Mouse (Mus musculus): ENCODE measurements at regions not wholly inside any gene's neighbourhood (a gene's known extent, or its start where the extent isn't known, plus 50 kb on each side); places are given as distances from the start of the nearest gene placed in this dataset.

DNA sequence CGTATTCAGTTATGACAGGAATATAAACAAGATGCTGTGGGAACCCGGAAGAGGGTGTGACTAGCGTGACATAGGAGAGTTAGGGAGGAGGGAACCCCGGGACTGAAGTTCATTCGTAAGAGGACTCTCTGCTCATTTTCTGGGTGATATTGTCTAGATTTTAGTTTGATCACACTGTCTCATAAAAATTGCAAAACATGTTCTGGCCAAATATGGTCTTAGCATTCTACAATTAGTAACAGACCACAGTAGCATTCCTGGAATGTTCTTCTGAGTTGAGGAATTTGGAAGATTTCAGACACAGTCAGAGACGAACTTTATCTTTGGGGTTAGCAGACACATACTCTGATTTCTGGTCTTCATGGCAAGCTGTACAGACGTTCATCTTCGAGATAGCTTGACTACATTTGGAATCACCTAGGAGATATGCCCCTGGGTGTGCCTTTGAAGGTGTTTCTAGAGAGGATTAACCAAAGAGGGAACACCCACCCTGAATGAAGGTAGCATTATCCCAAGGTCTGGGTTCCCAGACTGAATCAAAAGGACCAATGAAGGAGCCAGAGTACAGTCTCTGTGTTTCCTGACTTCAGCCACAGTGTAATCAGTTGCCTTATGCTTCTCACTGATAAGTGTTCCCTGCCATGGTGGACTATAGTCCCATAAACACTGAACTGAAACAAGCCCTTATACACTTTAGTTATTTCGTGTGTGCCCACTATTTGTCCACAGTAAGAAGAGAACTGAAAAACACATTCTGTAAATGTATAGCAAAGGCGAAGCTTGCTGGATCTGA is 102.7 kb upstream of the Pgrmc2 start:
- no peak for DNase-seq (ENCODE audit: extremely low spot score in 1 of 2, low spot score in 1 of 2)

DNA sequence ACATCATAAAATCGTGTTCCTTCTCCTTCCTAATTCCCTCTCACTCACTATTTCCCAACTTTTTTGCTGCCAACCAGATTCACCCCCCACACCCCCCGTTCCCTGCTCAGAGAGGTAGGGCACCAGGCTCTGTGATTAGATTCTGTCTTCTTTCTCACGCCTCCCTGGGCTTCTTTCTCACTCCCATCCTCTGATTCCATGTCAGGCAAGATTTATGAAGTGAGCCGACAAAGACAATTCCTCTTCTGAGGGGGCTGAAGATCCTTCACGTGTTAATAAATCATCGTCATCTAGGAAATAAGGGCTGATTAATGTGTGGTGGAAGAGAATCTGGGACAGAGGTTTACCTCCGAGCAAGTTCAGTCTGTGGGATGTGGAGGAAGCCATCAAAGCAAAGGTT is 101.5 kb upstream of the Pgrmc2 start:
- DNase-seq (ENCODE audit: extremely low spot score in 1 of 2, low spot score in 1 of 2): no peak

DNA sequence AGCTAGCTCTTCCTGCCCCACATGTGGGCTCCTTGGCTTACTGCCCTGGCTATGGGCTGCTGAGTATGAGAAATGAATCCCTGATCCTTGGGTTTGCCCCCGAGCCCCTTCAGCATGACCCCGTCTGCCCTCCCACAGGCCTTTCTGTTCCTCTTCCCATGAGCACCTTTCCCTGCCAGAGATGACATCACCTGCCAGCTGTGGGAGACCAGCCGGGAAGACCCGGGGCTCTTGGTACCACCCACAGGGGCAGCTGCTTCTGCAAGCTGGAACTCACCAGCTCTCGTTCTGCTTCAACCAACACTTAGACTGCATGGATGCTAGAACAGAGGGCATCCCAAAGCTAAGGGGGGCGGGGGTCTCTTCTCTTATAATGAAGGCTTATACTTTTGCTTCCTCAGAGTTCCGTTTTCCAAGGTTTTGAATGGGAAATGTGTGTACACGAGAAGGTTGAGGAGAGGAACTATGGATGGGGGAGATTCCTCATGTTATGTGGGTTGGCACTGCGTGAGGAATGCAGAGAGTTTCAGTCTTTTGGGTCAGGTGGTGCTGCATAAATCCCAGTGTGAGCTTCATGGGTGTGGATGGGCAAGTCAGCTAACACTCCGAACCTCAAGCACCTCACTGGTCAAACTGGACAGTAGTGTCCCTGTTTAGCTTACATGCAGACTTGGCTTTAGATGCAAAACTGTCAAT is 100.2 kb upstream of the Pgrmc2 start:
- DNase-seq (ENCODE audit: extremely low spot score in 1 of 2, low spot score in 1 of 2): no peak

DNA sequence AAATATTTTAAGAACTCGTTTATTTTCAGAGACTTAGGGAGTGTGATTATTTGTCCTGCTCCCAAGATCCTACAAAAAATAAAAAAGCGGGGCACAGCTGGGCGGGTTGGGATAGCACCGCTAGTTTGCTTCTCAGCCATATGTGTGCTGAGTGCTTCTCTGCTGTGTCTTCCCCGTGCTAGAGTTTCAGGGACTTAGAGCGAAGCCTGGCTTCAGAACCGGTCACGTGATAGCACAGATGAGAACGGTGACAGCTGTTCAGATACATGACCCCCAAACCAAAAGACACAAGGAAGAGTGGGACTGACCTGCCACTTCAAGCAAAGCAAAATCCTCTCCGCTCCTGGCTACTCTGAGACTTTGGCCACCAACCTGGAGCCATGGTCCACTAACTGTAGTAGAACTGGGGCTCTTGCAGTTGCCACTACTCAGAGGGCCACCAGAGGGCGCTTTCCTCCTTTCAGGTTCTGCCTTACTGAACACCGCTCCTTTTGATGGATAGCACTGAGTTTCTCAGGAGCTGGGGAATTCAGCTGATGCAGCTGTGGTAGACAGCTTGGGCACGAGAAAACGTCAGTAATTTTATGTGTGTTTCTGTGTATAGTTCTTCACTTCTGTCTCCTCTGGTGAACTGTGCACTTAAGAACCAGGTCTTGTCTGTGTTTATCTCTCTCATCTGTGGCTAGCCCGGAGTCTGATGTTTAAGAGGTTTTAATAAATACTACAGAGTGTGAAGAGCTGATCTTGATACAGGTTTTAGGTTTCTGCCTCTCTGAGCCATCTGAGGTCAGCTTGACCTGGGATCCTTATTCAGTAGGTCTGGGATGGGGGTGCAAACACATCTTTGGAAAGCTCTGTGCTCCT is 99.4 kb upstream of the Pgrmc2 start:
- peak; percentile 73 to 91 for DNase-seq (ENCODE audit: extremely low spot score in 1 of 2, low spot score in 1 of 2)

DNA sequence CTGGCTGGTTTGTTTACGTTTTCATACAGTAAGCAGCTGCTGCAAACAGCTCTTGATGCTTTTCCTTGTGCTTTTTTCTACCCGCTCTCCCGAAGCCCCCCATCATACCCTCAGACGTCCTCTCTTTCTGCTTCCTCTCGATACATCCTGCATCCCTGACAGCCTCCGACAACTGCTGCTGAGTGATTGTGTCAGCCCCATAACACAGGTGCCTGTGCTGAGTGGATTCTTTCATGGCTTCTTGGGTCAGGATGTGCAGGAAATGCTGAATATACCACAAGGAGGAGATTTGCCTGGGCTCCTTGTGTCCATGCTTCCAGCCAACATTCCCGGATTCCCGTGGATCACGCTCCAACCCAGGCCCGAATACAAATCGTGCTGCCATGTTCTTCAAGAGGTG is 98.6 kb upstream of the Pgrmc2 start:
- DNase-seq (ENCODE audit: extremely low spot score in 1 of 2, low spot score in 1 of 2): no peak

DNA sequence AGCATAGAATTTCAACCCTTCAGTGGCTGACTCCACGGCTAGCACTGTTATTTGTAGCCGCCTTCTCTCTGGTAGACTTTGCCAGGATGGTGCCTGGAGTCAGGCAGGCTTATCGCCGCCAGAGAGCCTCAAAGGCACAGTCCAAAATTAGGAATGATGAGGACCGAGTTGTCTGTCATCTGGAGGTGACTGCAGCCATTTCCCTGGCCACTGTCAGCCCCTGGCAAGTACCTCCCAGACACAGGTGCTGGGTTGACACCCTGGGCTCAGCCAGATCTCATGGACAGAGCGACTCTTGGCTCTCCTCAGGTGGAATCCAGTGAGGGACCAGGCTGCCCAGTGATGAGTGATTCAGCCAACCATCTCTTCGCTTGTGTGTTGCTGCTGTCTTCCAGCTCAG is 98.1 kb upstream of the Pgrmc2 start:
- no peak for DNase-seq (ENCODE audit: extremely low spot score in 1 of 2, low spot score in 1 of 2)

DNA sequence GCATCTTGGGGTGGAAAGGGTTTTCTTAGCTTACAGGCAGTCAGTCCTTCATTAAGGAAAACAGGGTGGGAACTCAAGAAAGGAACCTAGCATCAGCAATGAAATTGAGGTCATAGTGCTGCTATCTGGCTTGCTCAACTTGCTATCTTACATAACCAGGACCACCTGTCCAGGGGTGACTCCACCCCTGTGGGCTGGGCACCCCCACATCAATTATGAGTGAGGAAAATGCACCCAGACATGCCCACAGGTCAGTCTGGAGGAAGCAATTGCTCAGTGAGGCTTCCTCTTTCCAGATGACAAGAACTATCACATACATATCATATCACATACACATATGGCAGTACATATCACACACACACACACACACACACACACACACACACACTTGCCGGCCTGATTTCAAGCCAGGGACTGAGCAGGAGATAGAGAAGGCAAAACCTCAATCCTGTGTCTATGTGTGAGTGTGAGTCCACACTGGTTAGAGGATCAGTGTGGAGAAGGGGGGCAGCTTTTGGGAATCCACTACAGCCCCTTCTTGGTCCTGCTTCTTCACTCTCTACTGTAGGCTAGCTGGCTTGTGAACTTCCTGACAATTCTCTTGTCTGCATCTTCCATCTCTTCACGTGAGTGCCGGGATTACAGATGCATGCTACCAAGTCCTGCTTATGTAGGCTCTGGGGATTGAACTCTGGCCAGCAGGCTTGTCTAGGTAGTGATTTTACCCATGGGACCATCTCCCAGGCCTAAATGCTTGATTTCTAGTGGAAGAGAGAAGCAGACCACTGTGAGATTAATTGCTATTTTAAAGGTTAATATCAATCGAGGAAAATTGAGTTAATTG is 96.4 kb upstream of the Pgrmc2 start:
- DNase-seq (ENCODE audit: extremely low spot score in 1 of 2, low spot score in 1 of 2): no peak

DNA sequence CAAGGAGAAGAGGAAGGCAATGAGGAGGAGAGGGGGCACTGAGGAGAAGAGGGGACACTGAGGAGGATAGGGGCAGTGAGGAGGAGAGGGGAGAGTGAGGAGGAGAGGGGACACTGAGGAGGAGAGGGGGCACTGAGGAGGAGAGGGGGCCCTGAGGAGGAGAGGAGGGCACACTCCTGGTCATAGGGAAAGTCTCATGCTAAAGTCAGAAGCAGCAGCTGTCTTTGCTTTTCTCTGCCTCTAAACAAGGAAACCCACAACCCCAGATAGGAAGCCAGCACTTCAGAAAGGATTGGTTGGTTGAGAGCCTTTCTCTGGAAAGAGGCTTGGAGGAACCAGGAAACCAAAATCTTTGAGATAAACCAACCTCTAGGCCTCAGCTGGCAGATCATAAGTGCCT is 94.3 kb upstream of the Pgrmc2 start:
- DNase-seq (ENCODE audit: extremely low spot score in 1 of 2, low spot score in 1 of 2): no peak

DNA sequence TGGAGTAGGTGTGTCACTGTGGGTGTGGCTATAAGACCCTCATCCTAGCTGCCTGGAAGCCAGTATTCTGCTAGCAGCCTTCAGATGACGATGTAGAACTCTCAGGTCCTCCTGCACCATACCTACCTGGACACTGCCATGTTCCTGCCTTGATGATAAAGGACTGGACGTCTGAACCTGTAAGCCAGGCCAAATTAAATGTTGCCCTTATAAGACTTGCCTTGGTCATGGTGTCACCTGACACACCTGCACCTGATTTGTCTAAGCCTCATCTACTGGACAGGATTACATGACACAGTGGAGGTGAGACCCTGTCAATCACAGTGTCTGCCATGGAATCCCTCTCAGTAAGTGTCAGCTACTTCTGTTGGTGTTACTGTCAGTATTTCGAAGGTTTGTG is 92.5 kb upstream of the Pgrmc2 start:
- DNase-seq (ENCODE audit: extremely low spot score in 1 of 2, low spot score in 1 of 2): no peak

DNA sequence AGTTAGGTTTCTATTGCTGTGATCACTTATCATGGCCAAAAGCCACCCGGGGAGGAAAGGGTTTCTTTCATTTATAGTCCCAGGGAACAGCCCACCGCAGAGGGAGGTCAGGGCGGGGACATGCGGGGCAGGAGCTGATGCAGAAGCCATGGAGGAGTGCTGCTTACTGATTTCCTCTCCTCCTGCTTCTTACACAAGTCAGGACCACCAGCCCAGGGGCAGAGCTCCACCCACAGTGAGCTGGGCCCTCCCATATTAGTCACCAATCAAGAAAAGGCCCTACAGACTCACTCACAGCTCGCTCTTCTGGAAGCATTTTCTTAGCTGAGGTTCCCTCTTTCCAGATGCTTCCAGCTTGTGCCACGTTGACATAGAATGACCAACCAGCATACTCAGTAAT is 90.7 kb upstream of the Pgrmc2 start:
- DNase-seq (ENCODE audit: extremely low spot score in 1 of 2, low spot score in 1 of 2): no peak

DNA sequence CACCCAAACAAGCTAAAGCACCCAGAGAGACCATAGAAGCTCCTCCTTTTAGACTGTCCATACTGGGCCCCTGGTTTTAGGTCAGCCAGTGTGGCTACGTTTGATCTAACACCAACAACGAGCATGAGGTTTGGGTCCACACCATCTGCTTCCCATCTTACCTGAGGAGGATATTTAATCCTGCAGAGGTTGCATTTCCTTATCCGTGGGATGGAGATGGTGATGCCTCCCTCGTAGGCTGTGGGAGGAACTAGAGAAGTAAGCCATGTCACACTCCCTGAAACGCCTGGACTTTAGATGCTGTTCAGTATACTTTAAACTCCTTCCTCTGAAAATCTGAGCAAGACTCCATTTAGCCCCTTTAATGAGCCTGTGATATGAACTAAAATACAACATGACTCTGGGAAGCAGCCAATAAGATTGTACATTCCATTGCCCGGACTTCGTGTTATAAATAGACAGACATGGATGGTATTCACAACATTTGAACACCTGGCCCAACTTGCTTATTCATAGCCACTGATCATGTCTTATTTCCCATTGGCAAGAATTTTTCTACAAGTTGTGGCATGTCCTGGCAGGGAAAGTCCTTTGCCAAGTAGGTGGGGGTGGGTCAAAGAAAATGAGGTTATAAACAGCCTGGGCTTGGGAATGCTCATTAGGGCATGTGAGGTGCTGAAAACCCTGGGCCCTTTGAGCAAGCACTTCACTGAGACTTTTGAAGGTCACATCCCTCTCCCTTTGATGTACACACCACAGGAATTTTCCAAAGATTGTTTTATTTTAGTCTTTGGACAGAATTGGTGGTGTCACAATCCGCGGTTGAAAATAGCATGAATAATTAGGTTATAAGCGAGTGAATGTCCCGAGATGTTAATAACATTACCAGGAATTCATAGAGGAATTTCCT is 89.7 kb upstream of the Pgrmc2 start:
- no peak for DNase-seq (ENCODE audit: extremely low spot score in 1 of 2, low spot score in 1 of 2)

DNA sequence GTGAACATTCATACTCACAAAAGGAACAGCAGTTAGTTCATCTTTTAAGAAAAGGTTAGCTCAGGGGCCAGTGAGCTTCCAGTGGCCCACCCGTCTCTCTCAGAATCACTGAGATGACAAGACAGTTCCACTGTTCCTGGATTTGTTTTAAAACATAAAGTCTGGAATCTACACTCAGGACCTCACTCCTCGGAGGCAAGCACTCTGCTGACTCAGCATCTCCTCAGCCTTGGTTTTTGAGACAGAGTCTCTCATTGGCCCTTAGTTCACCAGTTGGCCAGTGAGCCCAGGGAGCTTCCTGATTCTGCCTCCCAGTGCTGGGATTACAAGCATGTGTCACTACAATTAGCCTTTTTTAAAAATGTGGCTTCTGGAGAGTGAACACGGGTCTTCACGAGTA is 88.9 kb upstream of the Pgrmc2 start:
- DNase-seq (ENCODE audit: extremely low spot score in 1 of 2, low spot score in 1 of 2): no peak

DNA sequence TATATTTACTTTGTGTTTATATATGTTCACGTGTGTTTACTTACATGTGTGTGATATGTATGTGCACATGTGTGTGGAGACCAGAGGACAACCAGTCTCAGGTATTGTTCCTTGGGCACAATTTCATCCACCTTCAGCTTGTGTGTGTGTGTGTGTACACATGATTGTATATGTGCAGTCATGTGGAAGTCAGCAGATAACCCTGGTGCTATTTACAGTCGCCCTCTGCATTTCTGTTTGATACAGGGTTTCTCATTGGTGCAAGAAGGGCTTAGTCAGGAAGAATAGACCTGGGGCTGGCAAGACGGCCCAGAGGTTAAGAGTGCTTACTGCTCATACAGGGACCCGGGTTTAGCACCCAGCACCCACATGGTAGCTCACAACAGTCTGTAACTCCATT is 88.5 kb upstream of the Pgrmc2 start:
- no peak for DNase-seq (ENCODE audit: extremely low spot score in 1 of 2, low spot score in 1 of 2)

DNA sequence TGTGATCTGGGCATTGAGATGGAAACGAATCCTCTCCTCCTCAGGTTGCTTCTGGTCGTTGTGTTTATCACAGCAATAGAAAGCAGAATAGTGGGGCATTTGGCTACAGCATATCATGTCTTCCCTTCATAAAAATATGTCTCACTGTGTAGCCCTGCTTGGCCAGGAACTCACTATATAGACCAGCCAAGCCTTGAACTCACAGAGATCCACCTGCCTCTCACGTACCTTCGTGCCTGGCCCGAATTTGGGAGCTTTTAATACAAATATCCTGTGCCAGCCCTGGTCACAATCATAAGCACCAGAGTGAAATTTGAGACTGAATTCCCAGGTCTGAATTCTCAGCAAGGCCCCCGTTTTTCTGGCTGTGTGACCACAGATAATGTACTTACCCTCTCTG is 87.7 kb upstream of the Pgrmc2 start:
- no peak for DNase-seq (ENCODE audit: extremely low spot score in 1 of 2, low spot score in 1 of 2)

DNA sequence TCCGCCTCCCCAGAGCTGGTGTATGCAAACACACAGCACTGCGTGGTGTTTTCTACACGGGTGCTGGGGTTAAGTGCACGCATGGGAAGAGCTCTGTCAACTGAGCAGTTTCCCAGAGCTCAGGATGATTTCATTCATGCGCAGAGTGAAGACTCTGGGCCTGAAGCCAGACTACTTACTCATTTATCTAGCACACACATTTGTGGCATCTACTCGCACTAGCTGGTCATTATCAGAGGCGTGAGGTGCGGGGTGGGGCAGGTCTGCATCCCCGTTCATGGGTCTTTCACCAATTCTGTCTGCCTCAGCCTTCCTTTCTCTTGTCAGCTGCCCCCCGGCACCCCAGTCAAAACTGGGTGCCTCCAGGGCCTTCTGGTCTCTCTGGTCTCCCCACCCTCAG is 86.6 kb upstream of the Pgrmc2 start:
- DNase-seq (ENCODE audit: extremely low spot score in 1 of 2, low spot score in 1 of 2): no peak

DNA sequence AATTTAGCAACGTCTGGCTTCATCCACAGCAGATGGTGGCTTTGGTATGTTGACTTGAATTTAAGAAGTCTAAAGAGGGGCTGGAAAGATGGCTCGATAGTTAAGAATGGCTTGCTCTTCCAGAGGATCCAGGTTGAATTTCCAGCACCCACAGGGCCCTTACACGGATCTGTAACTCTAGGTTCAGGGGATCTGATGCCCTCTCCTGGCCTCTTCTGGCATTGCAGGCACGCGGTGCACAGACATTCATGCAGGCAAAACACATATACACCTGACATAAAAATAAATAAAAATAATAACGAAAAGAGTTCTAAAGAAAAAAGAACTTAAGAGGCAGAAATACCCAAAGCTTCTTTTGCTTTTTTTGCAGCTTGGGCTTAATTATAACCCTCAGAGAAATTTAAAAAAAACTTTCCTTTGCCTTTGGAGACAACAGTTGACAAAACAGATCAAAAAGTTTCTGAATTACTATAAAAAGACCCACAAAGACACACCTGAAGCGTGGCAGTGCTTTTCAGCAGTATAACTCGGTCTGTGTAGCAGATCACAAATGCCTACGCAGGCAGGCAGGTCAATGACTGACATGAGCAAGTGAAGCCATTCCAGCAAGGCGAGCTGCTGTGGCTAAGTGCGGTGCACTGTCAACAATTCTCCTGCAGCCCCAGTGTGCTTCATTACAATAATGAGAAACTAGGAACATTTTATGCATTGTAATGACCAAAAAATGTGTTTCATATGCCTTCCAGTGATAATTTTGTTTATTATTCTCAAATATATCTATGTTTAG is 85.5 kb upstream of the Pgrmc2 start:
- no peak for DNase-seq (ENCODE audit: extremely low spot score in 1 of 2, low spot score in 1 of 2)

DNA sequence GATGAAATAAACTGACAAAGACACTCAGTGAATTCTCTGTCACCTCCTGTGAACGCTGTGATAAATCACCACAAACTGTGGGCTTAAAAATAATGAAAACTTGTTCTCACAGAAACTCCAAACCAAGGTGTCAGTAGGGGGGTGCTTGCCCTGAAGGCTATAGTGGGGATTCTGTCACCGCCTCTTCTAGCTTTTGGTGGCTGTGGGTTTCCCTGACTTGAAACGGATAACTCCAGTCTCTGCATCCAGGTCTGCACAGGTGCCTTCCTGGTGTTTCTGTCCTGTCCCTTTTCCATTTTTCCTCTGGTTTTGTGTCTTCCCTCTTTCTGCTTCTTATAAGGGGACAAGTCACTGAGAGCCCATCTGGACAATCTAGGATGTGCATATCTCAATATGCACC is 84.6 kb upstream of the Pgrmc2 start:
- no peak for DNase-seq (ENCODE audit: extremely low spot score in 1 of 2, low spot score in 1 of 2)

DNA sequence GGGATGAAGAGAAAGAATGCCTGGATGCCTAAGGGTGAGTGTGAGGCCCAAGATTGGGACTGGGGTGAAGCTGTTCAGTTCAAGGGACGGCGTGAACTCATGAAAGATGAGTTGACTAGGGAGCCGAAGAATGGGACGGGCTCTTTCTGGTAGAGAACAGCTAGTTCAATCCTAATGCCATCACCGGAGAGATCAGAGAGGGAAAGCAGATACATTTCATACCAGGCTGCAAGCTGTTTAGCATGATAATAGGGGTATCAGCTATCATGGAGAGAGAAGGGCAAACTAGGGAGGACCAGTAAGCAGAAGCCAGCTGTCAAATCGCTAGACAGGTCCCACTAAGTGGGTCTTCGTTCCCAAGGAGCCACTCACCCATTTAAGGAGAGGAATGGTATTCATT is 81.9 kb upstream of the Pgrmc2 start:
- no peak for DNase-seq (ENCODE audit: extremely low spot score in 1 of 2, low spot score in 1 of 2)

DNA sequence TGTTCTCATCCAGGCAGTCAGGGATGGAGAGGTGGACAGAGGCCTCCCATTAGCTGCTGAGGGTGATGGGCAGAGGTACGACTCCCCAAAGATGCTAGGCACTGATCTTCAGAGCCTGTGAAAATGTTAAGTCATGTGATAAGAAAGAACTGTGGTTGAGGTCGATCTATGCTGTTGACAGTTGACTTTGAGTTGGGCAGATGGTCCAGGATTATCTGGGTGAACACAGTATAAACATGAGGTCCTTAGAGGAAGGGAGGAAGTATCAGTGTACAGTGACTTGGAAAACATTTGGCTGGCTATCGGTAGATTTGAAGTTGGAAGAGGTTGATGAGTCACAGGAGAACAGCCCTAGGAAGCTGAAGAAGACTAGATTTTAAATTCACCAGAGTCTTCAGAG is 80.9 kb upstream of the Pgrmc2 start:
- no peak for DNase-seq (ENCODE audit: extremely low spot score in 1 of 2, low spot score in 1 of 2)

Data from layer of hippocampus, postnatal 25 days (tissue).